Mouse (Mus musculus) lung, embryonic 16.5 days (tissue): ENCODE results near the gene S100a16. TPM values are rescaled to one million over a fixed set of nuclear protein-coding genes. Genes with fewer than 3 reads are reported as not detected.

Experiments used
- ATAC-seq: fragments of 200-750 bp; cut with Nextera tagmentation; 2 replicates; pipeline ENCODE4 v1.8.0; 2017; ENCODE audit warnings: low read depth, mild to moderate bottlenecking, moderate library complexity
- H3K27ac ChIP-seq: fragments of 300-500 bp; sonication (generic); 2 replicates; pipeline ENCODE4 v1.5.1; 2014; ENCODE audit warnings: mild to moderate bottlenecking, control low read depth, low read length
- H3K27me3 ChIP-seq: fragments of 300-500 bp; sonication (generic); 2 replicates; pipeline ENCODE4 v1.6.1; 2014; ENCODE audit warnings: low read depth, low read length, mixed read lengths; ENCODE audit not compliant: control insufficient read depth, insufficient read depth
- H3K36me3 ChIP-seq: fragments of 300-500 bp; sonication (generic); 2 replicates; pipeline ENCODE4 v1.6.1; 2014; ENCODE audit warnings: low read length; ENCODE audit not compliant: control insufficient read depth, insufficient read depth
- H3K4me1 ChIP-seq: fragments of 300-500 bp; sonication (generic); replicated peaks from 2 replicates; pipeline ENCODE4 v1.6.1; 2014; ENCODE audit warnings: low read length, mixed read lengths; ENCODE audit not compliant: control insufficient read depth, insufficient read depth
- H3K4me2 ChIP-seq: fragments of 300-500 bp; sonication (generic); 2 replicates; pipeline ENCODE4 v1.6.1; 2014; ENCODE audit warnings: low read depth, low read length, control low read depth
- H3K4me3 ChIP-seq: fragments of 300-500 bp; sonication (generic); 2 replicates; pipeline ENCODE4 v1.5.1; 2014; ENCODE audit warnings: mild to moderate bottlenecking, low read length, control low read depth
- H3K9ac ChIP-seq: fragments of 300-500 bp; sonication (generic); 2 replicates; pipeline ENCODE4 v1.6.1; 2014; ENCODE audit warnings: low read length, control low read depth
- H3K9me3 ChIP-seq: fragments of 300-500 bp; sonication (generic); 2 replicates; pipeline ENCODE4 v1.6.1; 2016; ENCODE audit warnings: low read length; ENCODE audit not compliant: control insufficient read depth
- WGBS: fragments of 180-500 bp; shearing (Covaris S2); extraction: QIAGEN DNeasy Blood & Tissue Kit; methylation state at CpG from one replicate; pipeline ENCODE4 v1.1.7; 2014; 5-methylcytosine and 5-hydroxymethylcytosine counted together
- polyA plus RNA-seq: library from polyadenylated mRNA; unstranded; fragments of >200 nt; fragmentation: Nextera tagmentation; extraction: Ambion mirVana; gene quantifications from 2 replicates; pipeline ENCODE4 v1.2.1, GENCODE M21; 2015

S100a16 gene
- polyA plus RNA-seq, 1 experiment from 2014 or later, result 241 TPM

DNA sequence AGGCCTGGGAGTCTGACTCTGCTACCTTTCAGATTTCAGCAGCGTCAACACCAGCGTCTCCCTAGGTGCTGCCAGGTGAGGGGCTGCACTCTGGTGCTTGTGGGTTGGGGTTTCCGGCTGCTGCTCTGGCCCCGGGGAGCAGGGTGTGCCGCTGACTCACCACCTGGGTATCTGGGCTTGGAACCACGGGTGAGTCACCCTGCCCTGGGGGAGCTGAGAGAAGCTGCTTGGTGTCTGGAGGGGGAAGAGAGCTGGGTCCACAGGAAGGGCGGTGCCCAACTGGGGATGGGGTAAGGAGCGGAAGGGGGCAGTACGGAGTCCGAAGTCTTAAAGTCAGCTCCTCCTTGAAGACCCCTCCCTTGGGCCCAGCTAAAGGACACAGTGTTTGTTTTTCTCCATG, 49.9 kb downstream of the S100a16 start:
- Histone ChIP-seq H3K27me3 (no peaks in the 10 kb centered on the region), H3K4me2 (no peak overlapping the region), H3K4me1 (peaks cover 5% of the 10 kb centered on the region; the same call in 1 of the 2 replicates), H3K36me3 (no peaks in the 10 kb centered on the region), H3K9me3 (no peaks in the 10 kb centered on the region), H3K4me3 (no peak overlapping the region), H3K9ac (peak overlapping the region; percentile 7; the same call in 1 of the 2 replicates), H3K27ac (peak overlapping the region; percentile 81)
- ATAC-seq, result peak; percentile 86
- 40% methylated on average over 10 of the region's 10 CpGs for WGBS

DNA sequence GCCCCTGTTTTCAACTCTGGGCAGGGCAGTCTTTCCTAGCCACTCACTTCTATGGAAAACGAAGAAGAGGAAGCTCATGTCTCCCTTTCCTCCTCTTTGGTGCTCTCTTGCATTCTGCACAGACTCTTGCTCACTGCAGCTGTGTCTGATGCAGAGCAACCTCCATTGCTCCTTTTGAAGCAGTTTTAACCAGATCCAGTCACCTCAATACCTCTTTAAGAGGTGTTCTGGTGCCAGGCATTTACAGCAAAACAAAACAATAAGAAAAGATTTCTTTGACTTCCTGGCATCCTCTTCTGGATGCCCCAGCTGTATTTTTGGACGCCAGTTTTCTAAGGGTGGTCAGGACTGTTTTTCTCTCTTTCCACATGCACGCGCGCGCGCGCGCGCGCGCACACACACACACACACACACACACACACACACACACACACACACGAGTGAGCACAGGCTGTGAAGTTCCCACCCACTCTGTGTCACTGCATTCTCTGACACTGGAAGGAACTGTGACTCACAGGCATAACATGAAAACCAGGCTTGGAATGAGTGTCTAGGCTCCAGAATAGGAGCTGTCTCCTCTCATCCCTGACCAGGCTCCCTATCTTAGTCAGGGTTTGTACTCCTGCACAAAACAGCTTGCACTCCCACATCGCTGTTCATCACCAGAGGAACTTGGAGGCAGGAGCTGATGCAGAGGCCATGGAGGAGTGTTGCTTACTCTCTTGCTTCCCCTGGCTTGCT, 50.5 kb downstream of the S100a16 start:
- ATAC-seq, result no peak
- no peak overlapping the region for H3K4me2 ChIP-seq
- H3K4me3 ChIP-seq, result no peak overlapping the region
- peak overlapping the region; percentile 81 for H3K27ac ChIP-seq
- no peaks in the 10 kb centered on the region for H3K36me3 ChIP-seq
- no peaks in the 10 kb centered on the region for H3K9me3 ChIP-seq
- peaks cover 5% of the 10 kb centered on the region; the same call in 1 of the 2 replicates for H3K4me1 ChIP-seq
- H3K9ac ChIP-seq, result peak overlapping the region; percentile 7; the same call in 1 of the 2 replicates
- no peaks in the 10 kb centered on the region for H3K27me3 ChIP-seq
- 83% methylated on average over 14 of the region's 14 CpGs for WGBS

DNA sequence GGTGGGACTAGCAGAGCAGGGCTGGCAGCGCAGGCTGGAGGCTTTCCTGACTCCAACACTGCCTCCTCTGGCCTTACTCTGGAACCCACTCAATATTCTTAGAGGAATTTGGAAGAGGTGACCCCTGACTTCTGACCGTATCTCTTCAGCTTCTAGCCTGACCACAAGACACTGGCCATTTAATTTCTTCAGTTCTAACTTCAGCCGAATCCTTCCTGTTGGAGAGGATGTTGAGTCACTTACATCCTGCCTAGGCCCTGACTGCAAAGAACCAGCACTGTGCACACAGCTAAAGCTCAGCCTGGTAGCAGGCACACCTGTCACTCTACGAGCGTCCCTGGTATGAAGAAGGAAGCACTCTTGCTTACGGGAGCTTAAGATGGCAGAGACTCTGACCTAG, 52.3 kb downstream of the S100a16 start:
- WGBS, result 58% methylated on average over 6 of the region's 6 CpGs
- no peak for ATAC-seq

DNA sequence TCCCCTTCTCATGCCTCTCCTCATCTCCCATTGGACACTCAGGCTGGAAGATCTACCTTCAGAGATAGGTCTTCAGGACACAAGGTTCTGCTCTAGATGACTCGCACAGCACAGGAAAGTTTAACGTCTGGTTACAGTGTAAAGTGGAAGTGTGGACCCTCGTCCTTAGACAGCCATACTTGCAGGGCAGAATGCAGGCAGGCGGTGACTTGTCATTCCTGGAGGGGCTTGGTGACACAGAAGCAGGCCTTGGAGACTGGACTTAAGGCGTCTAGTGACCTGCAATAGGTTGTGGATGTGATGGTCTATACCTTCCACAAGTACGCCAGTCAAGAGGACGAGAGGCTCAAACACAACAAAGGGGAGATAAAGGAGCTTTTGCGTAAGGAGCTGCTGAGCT, 52.9 kb downstream of the S100a16 start, which contains the start of gene S100a2:
Gene S100a2 (plus strand): TSS at position 301 of the 400 bp plus-strand sequence.
- H3K27ac ChIP-seq, result no peak within 1 kb of the TSS
- no peak within 1 kb of the TSS for H3K4me2 ChIP-seq
- no peak within 1 kb of the TSS for H3K9ac ChIP-seq
- H3K36me3 ChIP-seq, result no peaks in the 10 kb centered on the region
- H3K9me3 ChIP-seq, result no peaks in the 10 kb centered on the region
- no peak for ATAC-seq
- H3K4me1 ChIP-seq, result peaks cover 5% of the 10 kb centered on the region; the same call in 1 of the 2 replicates
- WGBS, result 74% methylated on average over 8 of the region's 8 CpGs
- H3K27me3 ChIP-seq, result no peaks in the 10 kb centered on the region
- H3K4me3 ChIP-seq, result no peak within 1 kb of the TSS

More for the DNA sequence above, 52.3 kb downstream of the S100a16 start:
- Histone ChIP-seq H3K4me3 (no peak overlapping the region), H3K27me3 (no peaks in the 10 kb centered on the region), H3K9me3 (no peaks in the 10 kb centered on the region), H3K27ac (no peak overlapping the region), H3K4me1 (peaks cover 5% of the 10 kb centered on the region; the same call in 1 of the 2 replicates), H3K36me3 (no peaks in the 10 kb centered on the region), H3K9ac (no peak overlapping the region), H3K4me2 (no peak overlapping the region)

Other genes starting within 250 kb of the S100a16 start
- gene Gatad2b, start 244.1 kb upstream of the S100a16 start, polyA plus RNA-seq, result 11.3 and 11.4 TPM in 2 replicates
- 20.7 and 21.7 TPM in 2 replicates for gene Slc27a3, start 147.3 kb upstream of the S100a16 start, polyA plus RNA-seq
- 28.7 and 28.8 TPM in 2 replicates for gene Ints3, start 103.6 kb upstream of the S100a16 start, polyA plus RNA-seq
- 24.3 and 25.0 TPM in 2 replicates for gene Npr1, start 71.4 kb upstream of the S100a16 start, polyA plus RNA-seq
- gene Ilf2, start 61.1 kb upstream of the S100a16 start, polyA plus RNA-seq, result 171 and 189 TPM in 2 replicates
- gene Snapin, start 46.2 kb upstream of the S100a16 start, polyA plus RNA-seq, result 86.4 and 88.5 TPM in 2 replicates
- gene Chtop, start 27.8 kb upstream of the S100a16 start, polyA plus RNA-seq, result 118 and 125 TPM in 2 replicates
- gene S100a1, start 22.9 kb upstream of the S100a16 start, polyA plus RNA-seq, result 59.3 and 73.2 TPM in 2 replicates
- gene S100a13, start 22.8 kb upstream of the S100a16 start, polyA plus RNA-seq, result 59.1 and 63.3 TPM in 2 replicates
- gene S100a14, start 10.4 kb upstream of the S100a16 start, polyA plus RNA-seq, result 11.7 and 16.4 TPM in 2 replicates
- 0.25 and 1.1 TPM in 2 replicates for gene S100a3, start 23.3 kb downstream of the S100a16 start, polyA plus RNA-seq
- not detected in 2 replicates for gene S100a2, start 53.0 kb downstream of the S100a16 start, polyA plus RNA-seq
- gene Gm42674, start 64.7 kb downstream of the S100a16 start, polyA plus RNA-seq, result not detected in 2 replicates
- gene S100a4, start 66.5 kb downstream of the S100a16 start, polyA plus RNA-seq, result 12.1 and 12.8 TPM in 2 replicates
- gene S100a5, start 71.3 kb downstream of the S100a16 start, polyA plus RNA-seq, result not detected in 2 replicates
- 184 and 203 TPM in 2 replicates for gene S100a6, start 75.6 kb downstream of the S100a16 start, polyA plus RNA-seq
- 0.11 and 0.21 TPM in 2 replicates for gene S100a7a, start 116.8 kb downstream of the S100a16 start, polyA plus RNA-seq
- 27.3 and 53.3 TPM in 2 replicates for gene S100a8, start 131.7 kb downstream of the S100a16 start, polyA plus RNA-seq
- gene S100a9, start 158.5 kb downstream of the S100a16 start, polyA plus RNA-seq, result 13.1 and 32.2 TPM in 2 replicates
- not detected in 2 replicates for gene Pglyrp4, start 189.7 kb downstream of the S100a16 start, polyA plus RNA-seq
- not detected in 2 replicates for gene Gm5849, start 240.6 kb downstream of the S100a16 start, polyA plus RNA-seq